Mouse (Mus musculus) intestine, postnatal 0 days (tissue): Measurements from ENCODE around the gene Csn3. TPM values are rescaled to one million over a fixed set of nuclear protein-coding genes. Genes with fewer than 3 reads are reported as not detected.

ENCODE experiments used
- ATAC-seq: fragments of 200-750 bp; cut with Nextera tagmentation; 2 replicates; pipeline ENCODE4 v1.8.0; 2017; ENCODE audit warnings: mild to moderate bottlenecking, moderate TSS enrichment, moderate library complexity
- H3K27ac ChIP-seq: fragments of 300-500 bp; sonication (generic); 2 replicates; pipeline ENCODE4 v1.5.1; 2014; ENCODE audit warnings: mild to moderate bottlenecking, low read depth, low read length, moderate library complexity
- H3K27me3 ChIP-seq: fragments of 300-500 bp; sonication (generic); replicated peaks from 2 replicates; pipeline ENCODE4 v1.6.1; 2014; ENCODE audit warnings: low read length, mixed read lengths; ENCODE audit not compliant: control insufficient read depth, insufficient read depth
- H3K36me3 ChIP-seq: fragments of 300-500 bp; sonication (generic); 2 replicates; pipeline ENCODE4 v1.6.1; 2014; ENCODE audit warnings: mild to moderate bottlenecking, moderate library complexity; ENCODE audit not compliant: control insufficient read depth, insufficient read depth
- H3K4me1 ChIP-seq: fragments of 300-500 bp; sonication (generic); replicated peaks from 2 replicates; pipeline ENCODE4 v1.6.1; 2014; ENCODE audit warnings: antibody characterized with exemption, low read length, mixed read lengths; ENCODE audit not compliant: control insufficient read depth, insufficient read depth
- H3K4me2 ChIP-seq: fragments of 300-500 bp; sonication (generic); replicated peaks from 2 replicates; pipeline ENCODE4 v1.6.1; 2014; ENCODE audit warnings: low read depth, mild to moderate bottlenecking, moderate library complexity
- H3K4me3 ChIP-seq: fragments of 300-500 bp; sonication (generic); 2 replicates; pipeline ENCODE4 v1.5.1; 2014; ENCODE audit warnings: low read depth, low read length
- H3K9ac ChIP-seq: fragments of 300-500 bp; sonication (generic); 2 replicates; pipeline ENCODE4 v1.6.1; 2014; ENCODE audit warnings: mild to moderate bottlenecking, low read depth, low read length
- H3K9me3 ChIP-seq: fragments of 300-500 bp; sonication (generic); 2 replicates; pipeline ENCODE4 v1.6.1; 2016; ENCODE audit warnings: mixed run types; ENCODE audit not compliant: control insufficient read depth
- CTCF ChIP-seq: sonication (generic); IDR thresholded peaks from 2 replicates; pipeline ENCODE4 v1.5.1; 2016; ENCODE audit warnings: low read depth, mild to moderate bottlenecking, control low read depth, antibody characterized with exemption, moderate library complexity
- WGBS: fragments of 180-500 bp; shearing (Covaris S2); extraction: QIAGEN DNeasy Blood & Tissue Kit; methylation state at CpG from one replicate; pipeline ENCODE4 v1.1.7; 2014; 5-methylcytosine and 5-hydroxymethylcytosine counted together
- polyA plus RNA-seq: library from polyadenylated mRNA; unstranded; fragments of >200 nt; fragmentation: Nextera tagmentation; extraction: Ambion mirVana; gene quantifications from 2 replicates; pipeline ENCODE4 v1.2.1, GENCODE M21; 2015

The Csn3 gene
- polyA plus RNA-seq, 1 experiment from 2014 or later: 2.3 TPM

GRCm38 (mm10) chr5:87979139-87979538 is 53.8 kb downstream of the Csn3 start, which contains the start of gene Cabs1:
Gene Cabs1, plus strand, starts transcription at chr5:87979439.
- H3K4me2 ChIP-seq: no peak within 1 kb of the TSS
- no peak for ATAC-seq
- H3K9ac ChIP-seq: no peak within 1 kb of the TSS
- no peak for TF ChIP-seq CTCF
- no peaks in the 10 kb centered on the region for H3K9me3 ChIP-seq
- no peaks in the 10 kb centered on the region for H3K4me1 ChIP-seq
- no peak within 1 kb of the TSS for H3K4me3 ChIP-seq
- no peak within 1 kb of the TSS for H3K27ac ChIP-seq
- no peaks in the 10 kb centered on the region for H3K27me3 ChIP-seq
- H3K36me3 ChIP-seq: no peaks in the 10 kb centered on the region
- 83% methylated on average over 3 of the region's 3 CpGs for WGBS

Other genes with a start within 250 kb of the Csn3 start
- 2.4 and 8.2 TPM in 2 replicates for gene Csn2, start 225.9 kb upstream of the Csn3 start, polyA plus RNA-seq
- gene Csn1s2a, start 151.0 kb upstream of the Csn3 start, polyA plus RNA-seq: 1.5 and 5.5 TPM in 2 replicates
- gene Csn1s2b, start 117.5 kb upstream of the Csn3 start, polyA plus RNA-seq: 0.21 TPM in 1 of 2 replicates, not detected in the other
- not detected in 2 replicates for gene Prr27, start 99.9 kb upstream of the Csn3 start, polyA plus RNA-seq
- gene Odam, start 40.5 kb upstream of the Csn3 start, polyA plus RNA-seq: not detected in 2 replicates
- gene 2310003L06Rik, start 43.9 kb downstream of the Csn3 start, polyA plus RNA-seq: not detected in 2 replicates
- gene Gm28434, start 43.9 kb downstream of the Csn3 start, polyA plus RNA-seq: not detected in 2 replicates
- gene Cabs1, start 53.9 kb downstream of the Csn3 start, polyA plus RNA-seq: not detected in 2 replicates
- gene Smr3a, start 77.0 kb downstream of the Csn3 start, polyA plus RNA-seq: not detected in 2 replicates
- gene Smr2, start 161.0 kb downstream of the Csn3 start, polyA plus RNA-seq: not detected in 2 replicates
- not detected in 2 replicates for gene Gm11116, start 186.0 kb downstream of the Csn3 start, polyA plus RNA-seq
- not detected in 2 replicates for gene Gm11115, start 228.5 kb downstream of the Csn3 start, polyA plus RNA-seq